Mouse (Mus musculus) midbrain, embryonic 10.5 days (tissue): ENCODE results near the gene Elmsan1. TPM values are rescaled to one million over a fixed set of nuclear protein-coding genes. Genes with fewer than 3 reads are reported as not detected.

Experiments
- DNase-seq: peaks from one replicate; pipeline ENCODE4 v3.0.0-alpha.2; 2017; ENCODE audit warnings: low spot score
- H3K27ac ChIP-seq: fragments of 300-500 bp; sonication (generic); replicated peaks from 2 replicates; pipeline ENCODE4 v1.5.1; 2016; ENCODE audit warnings: mild to moderate bottlenecking
- H3K27me3 ChIP-seq: fragments of 300-500 bp; sonication (generic); 2 replicates; pipeline ENCODE4 v1.6.1; 2016; ENCODE audit warnings: low read depth, mild to moderate bottlenecking; ENCODE audit not compliant: poor library complexity, severe bottlenecking
- H3K36me3 ChIP-seq: fragments of 300-500 bp; sonication (generic); 2 replicates; pipeline ENCODE4 v1.6.1; 2016; ENCODE audit warnings: mild to moderate bottlenecking, moderate library complexity
- H3K4me1 ChIP-seq: fragments of 300-500 bp; sonication (generic); 2 replicates; pipeline ENCODE4 v1.6.1; 2016
- H3K4me3 ChIP-seq: fragments of 300-500 bp; sonication (generic); 2 replicates; pipeline ENCODE4 v1.5.1; 2016; ENCODE audit warnings: mild to moderate bottlenecking, moderate library complexity
- H3K9me3 ChIP-seq: fragments of 300-500 bp; sonication (generic); replicated peaks from 2 replicates; pipeline ENCODE4 v1.6.1; 2016; ENCODE audit warnings: mild to moderate bottlenecking
- WGBS: fragments of 180-500 bp; shearing (Covaris S2); methylation state at CpG from one replicate; pipeline ENCODE4 v1.1.7; 2016; 5-methylcytosine and 5-hydroxymethylcytosine counted together
- polyA plus RNA-seq: library from polyadenylated mRNA; unstranded; fragments of >200 nt; fragmentation: Nextera tagmentation; extraction: Ambion mirVana; gene quantifications from 2 replicates; pipeline ENCODE4 v1.2.1, GENCODE M21; 2016

The Elmsan1 gene
- polyA plus RNA-seq, 1 experiment from 2014 or later: 6.3 TPM

- H3K4me1 ChIP-seq: peaks cover 50% of the 10 kb centered on the region
- peaks cover 58% of the 10 kb centered on the region for H3K27me3 ChIP-seq
- DNase-seq: no peak
- no peak overlapping the region for H3K4me3 ChIP-seq
- H3K9me3 ChIP-seq: no peaks in the 10 kb centered on the region
- 66% methylated on average over 9 of the region's 9 CpGs for WGBS
- no peak overlapping the region for H3K27ac ChIP-seq
- peaks cover 2% of the 10 kb centered on the region for H3K36me3 ChIP-seq
Measured at GRCm38 (mm10) chr12:84211021-84211538, 7.6 kb downstream of the Elmsan1 start.

GRCm38 (mm10) chr12:84210288-84210687, 8.4 kb downstream of the Elmsan1 start:
- Histone ChIP-seq H3K4me3 (no peak overlapping the region), H3K36me3 (peaks cover 2% of the 10 kb centered on the region), H3K27me3 (peaks cover 57% of the 10 kb centered on the region), H3K27ac (no peak overlapping the region), H3K9me3 (no peaks in the 10 kb centered on the region), H3K4me1 (peaks cover 45% of the 10 kb centered on the region)
- 90% methylated on average over 11 of the region's 11 CpGs for WGBS
- DNase-seq: no peak

- H3K4me3 ChIP-seq: no peak overlapping the region
- H3K27ac ChIP-seq: no peak overlapping the region
- WGBS: 92% methylated on average over 11 of the region's 11 CpGs
- H3K27me3 ChIP-seq: peaks cover 57% of the 10 kb centered on the region
- peaks cover 33% of the 10 kb centered on the region for H3K4me1 ChIP-seq
- no peak for DNase-seq
- H3K9me3 ChIP-seq: no peaks in the 10 kb centered on the region
- H3K36me3 ChIP-seq: peaks cover 2% of the 10 kb centered on the region; the same call in 1 of the 2 replicates
Measured at GRCm38 (mm10) chr12:84209093-84209492, 9.6 kb downstream of the Elmsan1 start.

- H3K27me3 ChIP-seq: peaks cover 39% of the 10 kb centered on the region
- H3K36me3 ChIP-seq: no peaks in the 10 kb centered on the region; the same call in 1 of the 2 replicates
- H3K27ac ChIP-seq: no peak overlapping the region
- no peak overlapping the region for H3K4me3 ChIP-seq
- peaks cover 34% of the 10 kb centered on the region for H3K4me1 ChIP-seq
- no peaks in the 10 kb centered on the region for H3K9me3 ChIP-seq
- 92% methylated on average over 18 of the region's 18 CpGs for WGBS
- DNase-seq: no peak
Measured at GRCm38 (mm10) chr12:84207209-84207817, 11.4 kb downstream of the Elmsan1 start.

GRCm38 (mm10) chr12:84206525-84206924, 12.2 kb downstream of the Elmsan1 start:
- H3K4me3 ChIP-seq: no peak overlapping the region
- 0 out of 2 replicates have a peak overlapping the region, but pooled peaks have one; percentile 13 for H3K27ac ChIP-seq
- peaks cover 32% of the 10 kb centered on the region for H3K27me3 ChIP-seq
- DNase-seq: no peak
- peaks cover under 1% of the 10 kb centered on the region; the same call in 1 of the 2 replicates for H3K36me3 ChIP-seq
- 62% methylated on average over 7 of the region's 7 CpGs for WGBS
- peaks cover 34% of the 10 kb centered on the region for H3K4me1 ChIP-seq
- H3K9me3 ChIP-seq: no peaks in the 10 kb centered on the region

- H3K9me3 ChIP-seq: no peaks in the 10 kb centered on the region
Measured at GRCm38 (mm10) chr12:84205659-84206185, 13.0 kb downstream of the Elmsan1 start.

GRCm38 (mm10) chr12:84204662-84205061, 14.0 kb downstream of the Elmsan1 start:
- Histone ChIP-seq H3K36me3 (0 out of 2 replicates have a peak, but pooled peaks cover 2% of the 10 kb centered on the region), H3K9me3 (no peaks in the 10 kb centered on the region), H3K4me1 (peaks cover 31% of the 10 kb centered on the region), H3K27ac (no peak overlapping the region), H3K27me3 (peaks cover 13% of the 10 kb centered on the region; the same call in 1 of the 2 replicates), H3K4me3 (no peak overlapping the region)
- WGBS: 89% methylated on average over 8 of the region's 8 CpGs
- DNase-seq: no peak

More at GRCm38 (mm10) chr12:84205659-84206185, 13.0 kb downstream of the Elmsan1 start:
- H3K4me3 ChIP-seq: no peak overlapping the region
- peaks cover 2% of the 10 kb centered on the region; the same call in 1 of the 2 replicates for H3K36me3 ChIP-seq
- H3K27ac ChIP-seq: no peak overlapping the region
- H3K4me1 ChIP-seq: peaks cover 31% of the 10 kb centered on the region
- WGBS: 88% methylated on average over 10 of the region's 10 CpGs
- H3K27me3 ChIP-seq: peaks cover 24% of the 10 kb centered on the region
- no peak for DNase-seq

GRCm38 (mm10) chr12:84203778-84204216, 14.9 kb downstream of the Elmsan1 start:
- H3K9me3 ChIP-seq: no peaks in the 10 kb centered on the region
- WGBS: 66% methylated on average over 7 of the region's 7 CpGs
- H3K4me1 ChIP-seq: peaks cover 35% of the 10 kb centered on the region
- no peak overlapping the region for H3K4me3 ChIP-seq
- peaks cover 11% of the 10 kb centered on the region; the same call in 1 of the 2 replicates for H3K27me3 ChIP-seq
- H3K27ac ChIP-seq: 0 out of 2 replicates have a peak overlapping the region, but pooled peaks have one; percentile 23
- no peak for DNase-seq
- 0 out of 2 replicates have a peak, but pooled peaks cover 2% of the 10 kb centered on the region for H3K36me3 ChIP-seq

GRCm38 (mm10) chr12:84203170-84203777, 15.4 kb downstream of the Elmsan1 start:
- 77% methylated on average over 7 of the region's 7 CpGs for WGBS
- H3K27me3 ChIP-seq: peaks cover 10% of the 10 kb centered on the region; the same call in 1 of the 2 replicates
- no peak overlapping the region for H3K4me3 ChIP-seq
- 0 out of 2 replicates have a peak overlapping the region, but pooled peaks have one; percentile 23 for H3K27ac ChIP-seq
- peaks cover 40% of the 10 kb centered on the region for H3K4me1 ChIP-seq
- 0 out of 2 replicates have a peak, but pooled peaks cover 2% of the 10 kb centered on the region for H3K36me3 ChIP-seq
- no peaks in the 10 kb centered on the region for H3K9me3 ChIP-seq
- DNase-seq: no peak

GRCm38 (mm10) chr12:84202561-84202960, 16.1 kb downstream of the Elmsan1 start:
- Histone ChIP-seq H3K27ac (no peak overlapping the region), H3K4me1 (peaks cover 44% of the 10 kb centered on the region)
- WGBS: 88% methylated on average over 10 of the region's 10 CpGs

GRCm38 (mm10) chr12:84201686-84202484, 16.8 kb downstream of the Elmsan1 start:
- H3K27me3 ChIP-seq: peaks cover 5% of the 10 kb centered on the region; the same call in 1 of the 2 replicates
- no peak overlapping the region for H3K4me3 ChIP-seq
- H3K27ac ChIP-seq: 0 out of 2 replicates have a peak overlapping the region, but pooled peaks have one; percentile 13
- WGBS: 88% methylated on average over 18 of the region's 18 CpGs
- no peak for DNase-seq
- H3K9me3 ChIP-seq: no peaks in the 10 kb centered on the region
- 0 out of 2 replicates have a peak, but pooled peaks cover 2% of the 10 kb centered on the region for H3K36me3 ChIP-seq
- peaks cover 50% of the 10 kb centered on the region for H3K4me1 ChIP-seq

More at GRCm38 (mm10) chr12:84202561-84202960, 16.1 kb downstream of the Elmsan1 start:
- no peak for DNase-seq
- Histone ChIP-seq H3K4me3 (no peak overlapping the region), H3K27me3 (peaks cover 5% of the 10 kb centered on the region; the same call in 1 of the 2 replicates), H3K36me3 (0 out of 2 replicates have a peak, but pooled peaks cover 2% of the 10 kb centered on the region), H3K9me3 (no peaks in the 10 kb centered on the region)

- Histone ChIP-seq H3K4me3 (no peak overlapping the region), H3K4me1 (peaks cover 50% of the 10 kb centered on the region), H3K27ac (0 out of 2 replicates have a peak overlapping the region, but pooled peaks have one; percentile 13), H3K36me3 (0 out of 2 replicates have a peak, but pooled peaks cover 2% of the 10 kb centered on the region), H3K27me3 (peaks cover 8% of the 10 kb centered on the region; the same call in 1 of the 2 replicates), H3K9me3 (no peaks in the 10 kb centered on the region)
- DNase-seq: no peak
- WGBS: 93% methylated on average over 4 of the region's 4 CpGs
Measured at GRCm38 (mm10) chr12:84201222-84201621, 17.5 kb downstream of the Elmsan1 start.
